Comparison of ENCODE assay signal across 1 mouse cellular context in the genomic region with DNA sequence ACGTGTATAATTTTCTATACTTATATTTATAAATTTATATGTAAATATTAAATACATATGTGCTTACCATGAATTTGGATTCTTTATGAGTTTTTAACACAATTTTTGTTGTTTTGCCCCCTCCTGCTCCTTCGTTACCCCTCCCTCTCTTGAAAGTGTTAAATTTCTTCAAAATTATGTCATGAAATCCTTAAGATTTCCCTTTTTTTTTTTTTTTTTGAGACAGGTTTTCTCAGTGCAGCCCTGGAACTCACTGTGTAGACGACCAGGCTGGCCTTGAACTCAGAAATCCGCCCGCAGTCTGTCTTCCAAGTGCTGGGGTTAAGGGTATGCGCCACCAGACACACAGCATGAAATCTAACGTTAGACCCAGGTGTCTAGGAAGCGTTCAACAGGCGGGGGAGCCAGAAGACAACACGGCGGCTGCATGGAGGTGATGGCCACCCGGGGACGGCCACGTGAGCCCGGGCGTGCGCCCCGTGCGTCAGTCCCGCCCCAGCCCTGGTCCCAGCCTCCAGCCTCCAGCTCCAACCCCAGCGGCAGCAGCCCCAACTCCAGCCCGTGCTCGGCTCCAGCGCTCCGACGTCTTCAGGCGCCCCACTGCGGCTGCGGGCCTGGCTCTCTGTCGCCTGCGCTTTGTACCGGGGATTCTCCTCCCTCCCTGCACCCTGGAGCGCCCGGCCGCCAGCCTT.
TF ChIP-seq lines count a peak whose summit lies in the region.

A gene (plus strand): TSS at position 487 of the 692 bp plus-strand sequence.

TF ChIP-seq in MEL, 35 proteins besides CTCF, POLR2A, EP300 and RAD21 (continued from another document):
- TF ChIP-seq TAL1 (IDR thresholded peaks at IDR 0.05; ENCODE audit: low read length) (no peak), SMC3 (IDR thresholded peaks at IDR 0.05; ENCODE audit: low read depth, low read length) (peak; percentile 37), MYC (IDR thresholded peaks at IDR 0.05; ENCODE audit: low read depth, low read length) (peak; percentile 88), MAZ (IDR thresholded peaks at IDR 0.05; ENCODE audit: low read depth, low read length) (peak; percentile 83), USF1 (IDR thresholded peaks at IDR 0.05; ENCODE audit: low read depth, low read length) (peak; percentile 94), ZC3H11A (IDR thresholded peaks at IDR 0.05; ENCODE audit: low read depth, low read length) (peak; percentile 35; the same call in 1 of the 2 replicates), RCOR1 (IDR thresholded peaks at IDR 0.05; ENCODE audit: low read depth, low read length) (no peak), BHLHE40 (IDR thresholded peaks at IDR 0.05; ENCODE audit: borderline replicate concordance, low read depth, low read length) (peak; percentile 94), POLR2AphosphoS2 (IDR thresholded peaks at IDR 0.05; ENCODE audit: low read length) (no peak), SIN3A (IDR thresholded peaks at IDR 0.05; ENCODE audit: low read length) (peak; percentile 85), MXI1 (IDR thresholded peaks at IDR 0.05; ENCODE audit: low read depth, low read length) (peak; percentile 97), TCF12 (IDR thresholded peaks at IDR 0.05; ENCODE audit: low read depth, low read length) (0 out of 2 replicates have a peak, but pooled peaks have one; percentile 37), MEF2A (IDR thresholded peaks at IDR 0.05; ENCODE audit: extremely low read depth, insufficient replicate concordance, low read depth, low read length, poor library complexity, severe bottlenecking) (0 out of 2 replicates have a peak, but pooled peaks have one; percentile 13), MAFK (IDR thresholded peaks at IDR 0.05; ENCODE audit: borderline replicate concordance, low read depth, low read length) (peak; percentile 93), ZNF384 (IDR thresholded peaks at IDR 0.05; ENCODE audit: low read depth, low read length) (peak; percentile 97), MYB (IDR thresholded peaks at IDR 0.05; ENCODE audit: low read depth, low read length) (no peak), CHD1 (IDR thresholded peaks at IDR 0.05; ENCODE audit: low read depth, low read length) (no peak), ETS1 (IDR thresholded peaks at IDR 0.05; ENCODE audit: low read depth, low read length) (peak; percentile 47; the same call in 1 of the 2 replicates), NELFE (IDR thresholded peaks at IDR 0.05; ENCODE audit: low read depth, low read length) (0 out of 2 replicates have a peak, but pooled peaks have one; percentile 25), NRF1 (IDR thresholded peaks at IDR 0.05; ENCODE audit: insufficient read depth, low read depth, low read length, poor library complexity, severe bottlenecking) (0 out of 2 replicates have a peak, but pooled peaks have one; percentile 36), ELF1 (IDR thresholded peaks at IDR 0.05; ENCODE audit: low read depth, low read length) (peak; percentile 62; the same call in 1 of the 2 replicates), TBP (IDR thresholded peaks at IDR 0.05; ENCODE audit: low read depth, low read length) (peak; percentile 100), E2F4 (IDR thresholded peaks at IDR 0.05; ENCODE audit: borderline replicate concordance, low read depth, low read length) (no peak), POLR2AphosphoS5 (IDR thresholded peaks at IDR 0.05; ENCODE audit: borderline replicate concordance, low read depth, low read length) (no peak), KAT2A (conservative IDR thresholded peaks at IDR 0.05; ENCODE audit: low read depth, low read length) (no peak; the same call in 1 of the 2 replicates), UBTF (IDR thresholded peaks at IDR 0.05; ENCODE audit: borderline replicate concordance, insufficient read depth, low read depth, low read length) (peak; percentile 87; the same call in 1 of the 2 replicates), ZKSCAN1 (IDR thresholded peaks at IDR 0.05; ENCODE audit: low read depth, low read length) (no peak)
